Comparison of ENCODE assay signal across 9 mouse cellular contexts in genomic region chr2:137116025-137116674, GRCm38 (mm10). TPM values are rescaled to one million over a fixed set of nuclear protein-coding genes. Genes with fewer than 3 reads are reported as not detected.
DNase-seq lines count a peak whose midpoint lies in the region; ATAC-seq lines count a peak whose summit lies in the region.
"Had no signal": no experiment of that assay in that cellular context is flagged by ENCODE, and none has a peak within 500 bp of the region (broad histone marks: within the 10 kb centered on the region; RNA-seq: fewer than 3 reads in every experiment).

Gene Jag1 (minus strand): TSS chr2:137116644.

- H3K4me2 ChIP-seq in forebrain, embryonic 12.5 days = peak within 1 kb of the TSS; percentile 89
- peak within 1 kb of the TSS; percentile 65 for H3K4me2 ChIP-seq in midbrain, embryonic 11.5 days
- peak within 1 kb of the TSS; percentile 88 for H3K4me2 ChIP-seq in stomach, embryonic 14.5 days (replicated peaks; ENCODE audit: low read depth, low read length)

- H3K9me3 ChIP-seq in forebrain, embryonic 12.5 days = no peaks in the 10 kb centered on the region
- no peaks in the 10 kb centered on the region for H3K9me3 ChIP-seq in midbrain, embryonic 11.5 days (ENCODE audit: control insufficient read depth, low read length)
- H3K9me3 ChIP-seq in stomach, embryonic 14.5 days (ENCODE audit: control insufficient read depth, low read depth, low read length) = no peaks in the 10 kb centered on the region

- peaks cover 60% of the 10 kb centered on the region for H3K4me1 ChIP-seq in forebrain, embryonic 12.5 days
- peaks cover 36% of the 10 kb centered on the region for H3K4me1 ChIP-seq in midbrain, embryonic 11.5 days (ENCODE audit: control insufficient read depth, insufficient read depth, low read length)
- peaks cover 14% of the 10 kb centered on the region; the same call in 1 of the 2 replicates for H3K4me1 ChIP-seq in stomach, embryonic 14.5 days (ENCODE audit: control insufficient read depth, insufficient read depth, low read length)

- ATAC-seq in forebrain, embryonic 12.5 days (ENCODE audit: low FRiP score) = peak; percentile 36
- ATAC-seq in midbrain, embryonic 11.5 days (ENCODE audit: low FRiP score) = peak; percentile 49
- ATAC-seq in stomach, embryonic 14.5 days (ENCODE audit: insufficient number of reproducible peaks, insufficient read depth, low FRiP score, low read depth) = no peak

- peaks cover 22% of the 10 kb centered on the region for H3K27me3 ChIP-seq in forebrain, embryonic 12.5 days
- no peaks in the 10 kb centered on the region for H3K27me3 ChIP-seq in midbrain, embryonic 11.5 days (ENCODE audit: control insufficient read depth, insufficient read depth, low read length)
- H3K27me3 ChIP-seq in stomach, embryonic 14.5 days (ENCODE audit: control insufficient read depth, insufficient read depth, low read length) = no peaks in the 10 kb centered on the region
- H3K27me3 ChIP-seq: CH12.LX had no signal

- WGBS in forebrain, embryonic 12.5 days = under 1% methylated on average over 54 of the region's 59 CpGs
- WGBS in midbrain, embryonic 11.5 days = under 1% methylated on average over 59 of the region's 59 CpGs
- WGBS in stomach, embryonic 14.5 days = under 1% methylated on average over 51 of the region's 59 CpGs

- H3K27ac ChIP-seq in forebrain, embryonic 12.5 days = peak within 1 kb of the TSS; percentile 93
- peak within 1 kb of the TSS; percentile 91 for H3K27ac ChIP-seq in midbrain, embryonic 11.5 days (ENCODE audit: low read depth, low read length)
- peak within 1 kb of the TSS; percentile 98 for H3K27ac ChIP-seq in stomach, embryonic 14.5 days (ENCODE audit: low read length)

- peak within 1 kb of the TSS; percentile 78 for H3K9ac ChIP-seq in forebrain, embryonic 12.5 days
- H3K9ac ChIP-seq in midbrain, embryonic 11.5 days (ENCODE audit: low read length) = peak within 1 kb of the TSS; percentile 86
- peak within 1 kb of the TSS; percentile 82 for H3K9ac ChIP-seq in stomach, embryonic 14.5 days (replicated peaks; ENCODE audit: low read depth, low read length)

- peak; percentile 9 for DNase-seq in cerebellum, adult 8-10 months
- no peak for DNase-seq in cerebellum, adult 9-10 months
- peak; percentile 71 for DNase-seq in ZHBTc4 (ENCODE audit: low read depth, low spot score)
- DNase-seq in heart, postnatal 4 days = peak; percentile 53
- peak; percentile 22 to 47 for DNase-seq in layer of hippocampus, postnatal 25 days (ENCODE audit: extremely low spot score in 1 of 2, low spot score in 1 of 2)
- DNase-seq in midbrain, embryonic 11.5 days (ENCODE audit: low spot score, missing footprints) = peak; percentile 95

- H3K36me3 ChIP-seq in forebrain, embryonic 12.5 days (replicated peaks) = no peaks in the 10 kb centered on the region
- H3K36me3 ChIP-seq in midbrain, embryonic 11.5 days (ENCODE audit: control insufficient read depth, insufficient read depth, low read length) = no peaks in the 10 kb centered on the region
- H3K36me3 ChIP-seq in stomach, embryonic 14.5 days (ENCODE audit: control insufficient read depth, insufficient read depth, low read length) = no peaks in the 10 kb centered on the region

- H3K4me3 ChIP-seq in forebrain, embryonic 12.5 days (replicated peaks) = peak within 1 kb of the TSS; percentile 67
- peak within 1 kb of the TSS; percentile 70 for H3K4me3 ChIP-seq in midbrain, embryonic 11.5 days (ENCODE audit: low read depth, low read length)
- H3K4me3 ChIP-seq in stomach, embryonic 14.5 days (ENCODE audit: low read depth, low read length) = peak within 1 kb of the TSS; percentile 54

RNA-seq across cellular contexts. Expression of gene Jag1, which starts in this region (rescaled TPM):
- polyA plus RNA-seq in forebrain, embryonic 12.5 days (2016; fragmentation: Nextera tagmentation; extraction: Ambion mirVana) = 20.5 and 21.2 TPM in 2 replicates
- 10 to 100 TPM; 18.9 to 21.9 TPM for total RNA-seq in heart, postnatal 4 days (2021)
- 10 to 100 TPM in 1 of 2 experiments, 1 to 10 TPM in 1; 8.3 to 11.3 TPM for total RNA-seq in layer of hippocampus, postnatal 25 days (2021)
- 35.4 TPM in 2 replicates for polyA plus RNA-seq in midbrain, embryonic 11.5 days (2014; fragmentation: Nextera tagmentation; extraction: Ambion mirVana)
- polyA plus RNA-seq in stomach, embryonic 14.5 days (2014; fragmentation: Nextera tagmentation; extraction: Ambion mirVana) = 20.2 and 23.6 TPM in 2 replicates
- total RNA-seq: CH12.LX had no signal
